ENCODE assay signal across 29 mouse cellular contexts in the genomic region with DNA sequence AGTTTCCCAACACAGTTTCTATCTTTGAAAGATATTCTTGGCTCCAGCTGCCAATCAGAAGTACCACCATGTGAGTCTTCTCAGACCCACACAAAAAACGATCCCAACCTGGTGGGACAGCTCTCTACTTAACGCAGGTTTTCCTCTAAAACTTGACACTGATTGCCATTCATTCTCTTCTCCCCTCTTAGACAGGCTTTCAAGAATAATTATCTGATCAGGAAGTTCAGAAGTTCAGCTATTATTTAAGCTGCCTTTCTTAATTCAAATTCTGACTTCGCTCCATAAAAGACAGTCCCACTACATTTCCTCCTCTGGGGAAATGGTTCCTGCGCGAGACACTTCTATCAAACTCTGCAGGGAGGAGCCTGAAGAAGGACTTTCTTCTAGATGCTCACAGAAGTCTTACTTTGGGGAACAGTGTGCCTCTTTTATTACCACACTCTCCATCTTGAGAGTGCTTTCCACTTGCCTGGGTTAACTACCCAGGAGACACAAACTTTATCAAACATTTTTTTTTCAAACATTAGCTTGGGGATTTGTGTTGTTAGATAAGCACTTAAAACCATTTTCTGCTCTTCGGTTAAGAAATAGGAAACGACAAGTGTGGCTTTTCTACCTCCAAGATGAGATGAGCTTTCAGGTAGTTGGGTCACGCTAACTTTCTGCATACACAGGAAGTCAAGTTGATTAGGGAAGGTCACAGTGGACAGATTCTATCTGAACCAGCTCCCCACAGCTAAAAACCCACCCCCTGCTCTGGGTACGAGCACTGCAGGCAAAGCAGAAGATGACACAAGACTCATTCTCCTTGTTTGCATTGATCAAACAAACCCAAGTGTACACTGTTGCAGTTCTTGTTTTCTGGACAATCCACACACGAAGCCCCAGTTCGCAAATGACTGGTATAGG. TPM values are rescaled to one million over a fixed set of nuclear protein-coding genes. Genes with fewer than 3 reads are reported as not detected.
DNase-seq lines count a peak whose midpoint lies in the region; ATAC-seq and TF ChIP-seq lines count a peak whose summit lies in the region.
"Had no signal": no experiment of that assay in that cellular context is flagged by ENCODE, and none has a peak within 500 bp of the region (broad histone marks: within the 10 kb centered on the region; RNA-seq: fewer than 3 reads in every experiment).

No protein-coding gene starts in this region.

- no peak overlapping the region for H3K27ac ChIP-seq in kidney, postnatal 0 days
- H3K27ac ChIP-seq: hindbrain, embryonic 13.5 days; kidney, embryonic 15.5 days; limb, embryonic 10.5 days; limb, embryonic 15.5 days; liver, embryonic 13.5 days; stomach, postnatal 0 days had no signal

- intact Hi-C loops in gastrocnemius, postnatal 14 days (cut with DNase I; ENCODE audit: low total_unique reads) = loop anchor here (10.0 kb wide), 1 partner anchor 167 kb away; no protein-coding TSS in a partner anchor

- H3K4me3 ChIP-seq in kidney, postnatal 0 days (replicated peaks; ENCODE audit: low read depth, low read length) = no peak overlapping the region
- H3K4me3 ChIP-seq: hindbrain, embryonic 13.5 days; kidney, embryonic 15.5 days; limb, embryonic 10.5 days; limb, embryonic 15.5 days; liver, embryonic 13.5 days had no signal

- 56% methylated on average over 11 of the region's 11 CpGs for WGBS in kidney, postnatal 0 days

- no peaks in the 10 kb centered on the region for H3K4me1 ChIP-seq in kidney, postnatal 0 days (replicated peaks; ENCODE audit: insufficient read depth, low read length)
- H3K4me1 ChIP-seq: limb, embryonic 10.5 days; limb, embryonic 15.5 days had no signal

- no peaks in the 10 kb centered on the region for H3K36me3 ChIP-seq in kidney, postnatal 0 days (ENCODE audit: insufficient read depth, low read length)
- H3K36me3 ChIP-seq: hindbrain, embryonic 13.5 days; kidney, embryonic 15.5 days; limb, embryonic 10.5 days; limb, embryonic 15.5 days; liver, embryonic 13.5 days had no signal

- no peak for TF ChIP-seq CTCF in kidney, postnatal 0 days (IDR thresholded peaks at IDR 0.05; ENCODE audit: low read depth)

- DNase-seq in kidney, postnatal 0 days (ENCODE audit: low spot score) = peak; percentile 28
- no peak for DNase-seq in kidney, postnatal 25 days
- DNase-seq in MEL-GATA-1-ER (ENCODE audit: extremely low read depth, low read depth) = peak; percentile 67
- no peak for DNase-seq in urinary bladder, adult 2 months (ENCODE audit: low spot score)
- no peak for DNase-seq in right cerebral cortex, postnatal 14 days
- no peak for DNase-seq in gastrocnemius, postnatal 14 days
- DNase-seq: adrenal gland, postnatal 36 days; cerebellum, adult 18-20 months; cerebellum, postnatal 14 days; gastrocnemius, postnatal 25 days; heart, adult 18-20 months; heart, postnatal 36 days; kidney, adult 18-20 months; kidney, postnatal 4 days; liver, embryonic 13.5 days; lung, adult 18-20 months; lung, postnatal 4 days; midbrain, embryonic 14.5 days; thymus, adult 18-20 months; thymus, postnatal 4 days had no signal

- no peak for ATAC-seq in kidney, postnatal 0 days (replicated peaks; ENCODE audit: low FRiP score, low read depth)
- ATAC-seq in inflammation-experienced regulatory T-cells, adult 6 months = peak; percentile 45
- ATAC-seq: lung, postnatal 0 days had no signal

- no peak overlapping the region for H3K4me2 ChIP-seq in kidney, postnatal 0 days (ENCODE audit: low read length)
- H3K4me2 ChIP-seq: heart, embryonic 11.5 days; hindbrain, embryonic 13.5 days; kidney, embryonic 15.5 days; limb, embryonic 15.5 days; liver, embryonic 13.5 days had no signal

- no peaks in the 10 kb centered on the region for H3K9me3 ChIP-seq in kidney, postnatal 0 days (replicated peaks; ENCODE audit: low read length)
- H3K9me3 ChIP-seq: hindbrain, embryonic 13.5 days; kidney, embryonic 15.5 days; limb, embryonic 10.5 days; limb, embryonic 15.5 days; liver, embryonic 13.5 days had no signal

- no peaks in the 10 kb centered on the region for H3K27me3 ChIP-seq in kidney, postnatal 0 days (ENCODE audit: insufficient read depth, low read length)
- H3K27me3 ChIP-seq: CH12.LX; kidney, embryonic 15.5 days; limb, embryonic 15.5 days; liver, embryonic 13.5 days had no signal

- H3K9ac ChIP-seq in kidney, postnatal 0 days (ENCODE audit: low read depth, low read length) = no peak overlapping the region
- H3K9ac ChIP-seq: hindbrain, embryonic 13.5 days; kidney, embryonic 15.5 days; limb, embryonic 15.5 days; liver, embryonic 13.5 days had no signal

RNA-seq across cellular contexts. Expression of a gene that starts 30.2 kb away (rescaled TPM):
- 0.59 and 0.66 TPM in 2 replicates for polyA plus RNA-seq in kidney, postnatal 0 days (2015; fragmentation: Nextera tagmentation; extraction: Ambion mirVana)
- under 1 TPM in 1 of 3 experiments, not detected in 2; 0.08 TPM for polyA plus RNA-seq in inflammation-experienced regulatory T-cells, adult 6 months (2017; shearing (Covaris generic))
- 0.07 and 0.11 TPM in 2 replicates for polyA plus RNA-seq in urinary bladder, adult 2 months (2012; rRNA removed)
- total RNA-seq in gastrocnemius, postnatal 14 days (2021) = under 1 TPM; 0.04 TPM
- total RNA-seq: CH12.LX; heart, adult 18-20 months; heart, postnatal 36 days had no signal

Comparison
In these comparisons a context has a peak if more than half of its experiments do, and no peak if none do; other contexts are left out.
1. DNase-seq: peak in kidney, postnatal 0 days (single experiment) and MEL-GATA-1-ER (single experiment); none in kidney, postnatal 25 days (0 of 2), urinary bladder, adult 2 months (single experiment), right cerebral cortex, postnatal 14 days (single experiment) and gastrocnemius, postnatal 14 days (single experiment).